Mouse (Mus musculus): Measurements from ENCODE around the gene E2f6. TPM values are rescaled to one million over a fixed set of nuclear protein-coding genes. Genes with fewer than 3 reads are reported as not detected.

E2f6 gene
- polyA plus RNA-seq, 1 experiment = 3.8 TPM

DNA sequence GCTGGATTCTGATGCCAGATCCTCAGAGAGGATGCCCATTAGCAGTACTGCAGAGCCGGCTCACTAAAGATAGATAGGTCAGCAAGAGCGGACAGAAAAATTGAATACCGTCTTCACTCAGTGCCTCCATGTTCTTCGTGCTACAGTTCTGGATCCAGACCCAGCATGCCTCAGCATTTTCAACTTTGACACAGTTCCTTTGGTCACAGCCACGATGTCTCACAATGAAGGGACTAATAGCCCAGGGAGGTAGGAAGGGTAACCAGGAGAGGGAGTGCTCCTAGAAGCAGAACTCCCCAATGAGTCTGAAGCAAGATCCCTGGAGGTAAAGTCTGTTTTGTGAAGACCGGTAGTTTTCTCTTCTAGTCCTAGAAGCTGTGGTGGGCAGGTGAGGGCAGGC is 57.9 kb downstream of the E2f6 start:
- TF ChIP-seq GATA1 (IDR thresholded peaks at IDR 0.05; ENCODE audit: borderline replicate concordance, low read length) (no peak), FLI1 (IDR thresholded peaks at IDR 0.05; ENCODE audit: low read length) (no peak)
- 0 out of 2 replicates have a peak, but pooled peaks cover 2% of the 10 kb centered on the region for H3K9me3 ChIP-seq
- peaks cover 53% of the 10 kb centered on the region for H3K4me1 ChIP-seq
- no peaks in the 10 kb centered on the region for H3K36me3 ChIP-seq (replicated peaks; ENCODE audit: low read length)
- no peak overlapping the region for H3K4me3 ChIP-seq (replicated peaks)
- peaks cover 20% of the 10 kb centered on the region for H3K27me3 ChIP-seq (replicated peaks)

GRCm38 (mm10) chr12:16869091-16869778 is 58.5 kb downstream of the E2f6 start:
- peaks cover 22% of the 10 kb centered on the region for H3K27me3 ChIP-seq (replicated peaks)
- H3K4me1 ChIP-seq = peaks cover 59% of the 10 kb centered on the region
- no peak overlapping the region for H3K4me3 ChIP-seq (replicated peaks)
- no peak for TF ChIP-seq FLI1 (IDR thresholded peaks at IDR 0.05; ENCODE audit: low read length)
- TF ChIP-seq GATA1 (IDR thresholded peaks at IDR 0.05; ENCODE audit: borderline replicate concordance, low read length) = no peak
- 0 out of 2 replicates have a peak, but pooled peaks cover 2% of the 10 kb centered on the region for H3K9me3 ChIP-seq
- no peaks in the 10 kb centered on the region for H3K36me3 ChIP-seq (replicated peaks; ENCODE audit: low read length)

- H3K9me3 ChIP-seq = 0 out of 2 replicates have a peak, but pooled peaks cover 2% of the 10 kb centered on the region
- H3K4me3 ChIP-seq (replicated peaks) = peak overlapping the region; percentile 46
- H3K4me1 ChIP-seq = peaks cover 66% of the 10 kb centered on the region
- no peak for TF ChIP-seq GATA1 (IDR thresholded peaks at IDR 0.05; ENCODE audit: borderline replicate concordance, low read length)
- no peak for TF ChIP-seq FLI1 (IDR thresholded peaks at IDR 0.05; ENCODE audit: low read length)
- H3K27me3 ChIP-seq (replicated peaks) = peaks cover 29% of the 10 kb centered on the region
- H3K36me3 ChIP-seq (replicated peaks; ENCODE audit: low read length) = no peaks in the 10 kb centered on the region
These were observed 59.2 kb downstream of the E2f6 start for GRCm38 (mm10) chr12:16869870-16870404.

GRCm38 (mm10) chr12:16870405-16871068 is 59.8 kb downstream of the E2f6 start:
- TF ChIP-seq GATA1 (IDR thresholded peaks at IDR 0.05; ENCODE audit: borderline replicate concordance, low read length) = no peak
- Histone ChIP-seq H3K4me3 (replicated peaks) (peak overlapping the region; percentile 46), H3K4me1 (peaks cover 72% of the 10 kb centered on the region), H3K9me3 (0 out of 2 replicates have a peak, but pooled peaks cover 2% of the 10 kb centered on the region), H3K27me3 (replicated peaks) (peaks cover 32% of the 10 kb centered on the region), H3K36me3 (replicated peaks; ENCODE audit: low read length) (no peaks in the 10 kb centered on the region)

- Histone ChIP-seq H3K9me3 (0 out of 2 replicates have a peak, but pooled peaks cover 2% of the 10 kb centered on the region), H3K4me1 (peaks cover 64% of the 10 kb centered on the region), H3K27me3 (replicated peaks) (peaks cover 43% of the 10 kb centered on the region), H3K4me3 (replicated peaks) (no peak overlapping the region), H3K36me3 (replicated peaks; ENCODE audit: low read length) (no peaks in the 10 kb centered on the region)
- no peak for TF ChIP-seq FLI1 (IDR thresholded peaks at IDR 0.05; ENCODE audit: low read length)
- TF ChIP-seq GATA1 (IDR thresholded peaks at IDR 0.05; ENCODE audit: borderline replicate concordance, low read length) = no peak
These were observed 61.2 kb downstream of the E2f6 start for GRCm38 (mm10) chr12:16872006-16872405.

GRCm38 (mm10) chr12:16872926-16873464 is 62.2 kb downstream of the E2f6 start:
- no peak for TF ChIP-seq GATA1 (IDR thresholded peaks at IDR 0.05; ENCODE audit: borderline replicate concordance, low read length)
- no peak for TF ChIP-seq FLI1 (IDR thresholded peaks at IDR 0.05; ENCODE audit: low read length)
- Histone ChIP-seq H3K36me3 (replicated peaks; ENCODE audit: low read length) (no peaks in the 10 kb centered on the region), H3K4me1 (peaks cover 74% of the 10 kb centered on the region), H3K27me3 (replicated peaks) (peaks cover 44% of the 10 kb centered on the region), H3K4me3 (replicated peaks) (no peak overlapping the region), H3K9me3 (0 out of 2 replicates have a peak, but pooled peaks cover 2% of the 10 kb centered on the region)

DNA sequence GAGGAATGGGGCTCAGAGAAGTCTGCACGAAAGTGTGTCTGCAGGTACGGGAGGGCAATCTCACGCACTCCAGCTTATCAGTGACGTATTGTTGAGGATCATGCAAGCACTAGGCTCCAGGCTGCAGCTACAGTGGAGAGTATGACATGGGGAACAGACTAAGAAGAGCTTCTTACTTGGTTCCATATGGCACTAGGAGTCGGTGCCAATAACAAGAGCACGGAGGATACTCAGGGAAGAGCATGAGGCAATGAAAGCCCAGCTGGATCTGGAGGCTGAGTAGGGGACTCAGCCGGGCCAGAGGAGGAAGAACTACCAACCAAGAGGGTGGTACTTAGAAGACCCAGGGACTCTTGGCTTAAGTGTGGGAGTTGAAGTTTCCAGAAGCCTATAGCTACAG is 62.8 kb downstream of the E2f6 start:
- H3K36me3 ChIP-seq (replicated peaks; ENCODE audit: low read length) = no peaks in the 10 kb centered on the region
- peaks cover 77% of the 10 kb centered on the region for H3K4me1 ChIP-seq
- peaks cover 38% of the 10 kb centered on the region for H3K27me3 ChIP-seq (replicated peaks)
- TF ChIP-seq FLI1 (IDR thresholded peaks at IDR 0.05; ENCODE audit: low read length) = no peak
- TF ChIP-seq GATA1 (IDR thresholded peaks at IDR 0.05; ENCODE audit: borderline replicate concordance, low read length) = no peak
- no peak overlapping the region for H3K4me3 ChIP-seq (replicated peaks)
- 0 out of 2 replicates have a peak, but pooled peaks cover 2% of the 10 kb centered on the region for H3K9me3 ChIP-seq

- Histone ChIP-seq H3K27me3 (replicated peaks) (peaks cover 33% of the 10 kb centered on the region), H3K4me1 (peaks cover 75% of the 10 kb centered on the region), H3K36me3 (replicated peaks; ENCODE audit: low read length) (no peaks in the 10 kb centered on the region), H3K4me3 (replicated peaks) (no peak overlapping the region), H3K9me3 (0 out of 2 replicates have a peak, but pooled peaks cover 2% of the 10 kb centered on the region)
- TF ChIP-seq GATA1 (IDR thresholded peaks at IDR 0.05; ENCODE audit: borderline replicate concordance, low read length) (no peak), FLI1 (IDR thresholded peaks at IDR 0.05; ENCODE audit: low read length) (no peak)
These were observed 63.3 kb downstream of the E2f6 start for GRCm38 (mm10) chr12:16874086-16874485.

- Histone ChIP-seq H3K4me3 (replicated peaks) (peak overlapping the region; percentile 26), H3K9me3 (0 out of 2 replicates have a peak, but pooled peaks cover 2% of the 10 kb centered on the region), H3K27me3 (replicated peaks) (peaks cover 41% of the 10 kb centered on the region), H3K36me3 (replicated peaks; ENCODE audit: low read length) (no peaks in the 10 kb centered on the region), H3K4me1 (peaks cover 75% of the 10 kb centered on the region)
- TF ChIP-seq FLI1 (IDR thresholded peaks at IDR 0.05; ENCODE audit: low read length) = no peak
- TF ChIP-seq GATA1 (IDR thresholded peaks at IDR 0.05; ENCODE audit: borderline replicate concordance, low read length) = no peak
These were observed 64.5 kb downstream of the E2f6 start for GRCm38 (mm10) chr12:16875269-16875668.

Data from megakaryocyte, embryonic 14.5 days (primary cell).